Mouse (Mus musculus): ENCODE measurements around the gene Zfp652.

DNA sequence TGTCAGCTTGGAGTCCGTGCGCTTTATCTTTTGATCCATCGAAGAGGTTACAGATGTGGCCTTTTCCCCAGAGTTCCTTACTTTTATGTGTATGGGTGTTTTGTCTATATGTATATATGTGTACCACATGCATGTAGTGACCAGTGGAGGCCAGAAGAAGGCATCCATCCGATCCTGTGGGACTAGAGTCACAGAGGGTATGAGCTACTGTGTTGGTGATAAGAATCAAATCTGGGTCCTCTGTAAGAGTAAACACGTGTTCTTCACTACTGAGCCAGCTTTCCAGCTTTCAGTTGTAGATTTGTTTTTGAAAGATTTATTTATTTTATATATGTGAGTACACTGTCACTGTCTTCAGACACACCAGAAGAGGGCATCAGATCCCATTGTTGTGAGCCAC lies 15.5 kb downstream of the Zfp652 start:
- no peak for TF ChIP-seq GATA1 (IDR thresholded peaks at IDR 0.05; ENCODE audit: borderline replicate concordance, low read length)
- no peak for TF ChIP-seq FLI1 (IDR thresholded peaks at IDR 0.05; ENCODE audit: low read length)

All from megakaryocyte, embryonic 14.5 days (primary cell).